Mouse (Mus musculus): ENCODE measurements around the gene Abcg5.

Abcg5 gene

GRCm38 (mm10) chr17:84682734-84683717 lies at the start of gene Abcg5:
Abcg5 (minus strand) TSS chr17:84683011.
- DNase-seq (ENCODE audit: low read depth, low spot score): no peak

DNA sequence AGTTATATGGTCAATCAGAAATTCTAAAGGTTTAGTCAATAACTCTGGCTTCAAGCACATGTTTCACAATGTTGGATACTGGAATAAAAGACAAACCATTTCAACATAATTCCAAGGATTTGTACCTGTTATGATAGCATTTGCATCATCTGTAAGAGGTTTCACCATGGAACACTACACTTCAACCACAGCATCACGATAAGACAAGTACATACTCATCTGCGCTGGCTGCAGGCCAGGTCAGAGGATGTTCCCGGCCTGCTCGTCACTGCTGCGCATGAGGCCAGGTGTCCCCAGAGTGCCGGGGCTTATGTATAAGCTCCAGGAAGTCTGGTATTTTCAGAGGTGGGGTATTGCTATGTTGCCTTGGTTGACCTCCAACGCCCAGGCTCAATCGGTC lies 49.8 kb upstream of the Abcg5 start:
- DNase-seq (ENCODE audit: low read depth, low spot score): no peak

DNA sequence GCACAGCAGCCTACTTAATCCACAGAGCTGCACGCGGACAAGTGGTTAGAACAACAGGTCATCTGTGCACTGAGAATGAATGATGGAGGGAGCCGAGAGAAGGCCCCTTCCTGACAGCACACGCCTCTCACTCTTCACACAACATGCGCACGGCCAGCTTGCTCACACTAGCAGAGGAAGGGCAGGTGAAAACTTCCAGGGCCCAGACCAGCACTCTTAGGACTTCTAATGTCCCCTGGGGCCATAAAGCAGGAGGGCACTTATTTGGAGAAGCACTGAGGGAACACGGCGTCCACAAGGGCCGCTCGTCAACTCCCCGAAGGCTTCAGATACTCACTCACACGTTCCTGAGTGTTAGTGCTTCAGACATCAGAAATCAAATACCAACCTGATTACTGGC lies 48.5 kb upstream of the Abcg5 start:
- no peak for DNase-seq (ENCODE audit: low read depth, low spot score)

DNA sequence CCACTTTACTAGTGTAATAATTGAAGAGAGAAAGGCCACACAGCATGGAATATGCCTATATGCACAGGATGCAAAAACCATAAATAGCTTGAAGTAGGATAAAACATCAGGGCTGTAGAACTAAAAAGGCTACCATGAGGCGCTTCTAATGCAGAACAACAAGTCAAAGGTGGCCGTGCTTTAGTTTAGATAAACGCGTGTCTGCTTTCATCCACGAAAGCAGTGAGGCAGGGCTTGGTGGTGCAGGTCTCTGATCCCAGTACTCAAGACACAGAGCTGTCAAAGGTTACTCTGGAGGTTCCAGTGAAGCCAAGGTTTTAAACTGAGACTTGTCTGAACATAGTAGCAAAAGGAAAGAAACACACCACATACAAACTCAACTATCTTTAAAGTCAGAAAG lies 46.3 kb upstream of the Abcg5 start:
- no peak for DNase-seq (ENCODE audit: low read depth, low spot score)

DNA sequence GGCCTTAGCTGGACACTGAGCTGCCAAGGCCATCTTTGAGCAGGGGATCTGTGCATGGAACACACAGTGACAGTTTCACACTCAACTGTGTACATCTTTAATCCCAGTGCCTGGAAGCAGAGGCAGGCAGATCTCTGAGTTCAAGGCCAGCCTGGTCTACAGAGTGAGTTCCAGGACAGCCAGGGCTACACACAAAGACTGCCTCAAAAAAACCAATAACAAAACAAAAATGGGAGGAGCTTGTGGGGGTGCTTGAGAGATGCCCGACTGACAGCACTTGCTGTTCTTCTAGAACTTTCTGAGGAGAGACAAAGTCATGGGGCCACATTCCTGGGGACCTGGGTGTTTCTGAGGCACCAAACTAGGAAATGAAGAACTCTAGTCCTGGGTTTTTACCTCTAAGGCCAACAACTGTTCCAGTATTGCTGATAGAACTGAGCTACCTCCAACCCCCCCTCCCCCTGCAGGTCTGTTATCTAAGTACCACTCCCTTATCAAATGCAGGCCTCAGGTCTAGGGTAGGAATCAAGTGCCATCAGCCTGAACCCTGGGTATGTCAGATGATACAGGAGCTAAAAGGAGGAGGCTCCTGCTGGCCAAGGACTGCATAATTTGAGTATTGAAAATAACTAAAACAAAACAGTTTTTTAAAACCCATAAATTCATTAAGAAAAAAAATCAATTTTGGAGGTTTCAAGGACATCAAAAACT lies 45.5 kb upstream of the Abcg5 start:
- no peak for DNase-seq (ENCODE audit: low read depth, low spot score)

GRCm38 (mm10) chr17:84725163-84725562 lies 42.4 kb upstream of the Abcg5 start:
- no peak for DNase-seq (ENCODE audit: low read depth, low spot score)

- DNase-seq (ENCODE audit: low read depth, low spot score): no peak
Measured at GRCm38 (mm10) chr17:84724028-84724427, 41.2 kb upstream of the Abcg5 start.

- no peak for DNase-seq (ENCODE audit: low read depth, low spot score)
Measured at GRCm38 (mm10) chr17:84719105-84719504, 36.3 kb upstream of the Abcg5 start.

GRCm38 (mm10) chr17:84717416-84717815 lies 34.6 kb upstream of the Abcg5 start:
- DNase-seq (ENCODE audit: low read depth, low spot score): no peak

- DNase-seq (ENCODE audit: low read depth, low spot score): peak; percentile 24
Measured at GRCm38 (mm10) chr17:84716252-84716872, 33.6 kb upstream of the Abcg5 start.

DNA sequence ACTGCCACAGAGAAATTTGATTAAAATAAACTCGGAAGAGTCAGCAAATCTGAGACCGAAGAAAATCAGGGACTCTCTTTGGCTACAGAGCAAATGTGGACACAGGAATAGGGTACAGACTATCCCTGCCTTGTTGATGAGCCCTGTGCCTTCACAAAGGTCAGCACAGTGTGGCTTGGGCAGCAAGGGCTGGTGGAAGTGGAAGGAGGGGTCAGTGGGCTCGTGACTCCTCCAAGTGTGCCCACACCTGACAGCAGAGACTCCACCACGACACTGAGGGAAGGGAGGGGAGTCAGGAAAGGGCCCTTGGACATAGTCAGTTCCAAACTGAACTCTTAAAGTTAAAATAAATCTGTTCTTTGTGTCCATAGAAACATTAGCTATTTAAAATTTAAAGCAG lies 32.1 kb upstream of the Abcg5 start:
- DNase-seq (ENCODE audit: low read depth, low spot score): no peak

GRCm38 (mm10) chr17:84713563-84714164 lies 30.9 kb upstream of the Abcg5 start:
- no peak for DNase-seq (ENCODE audit: low read depth, low spot score)

DNA sequence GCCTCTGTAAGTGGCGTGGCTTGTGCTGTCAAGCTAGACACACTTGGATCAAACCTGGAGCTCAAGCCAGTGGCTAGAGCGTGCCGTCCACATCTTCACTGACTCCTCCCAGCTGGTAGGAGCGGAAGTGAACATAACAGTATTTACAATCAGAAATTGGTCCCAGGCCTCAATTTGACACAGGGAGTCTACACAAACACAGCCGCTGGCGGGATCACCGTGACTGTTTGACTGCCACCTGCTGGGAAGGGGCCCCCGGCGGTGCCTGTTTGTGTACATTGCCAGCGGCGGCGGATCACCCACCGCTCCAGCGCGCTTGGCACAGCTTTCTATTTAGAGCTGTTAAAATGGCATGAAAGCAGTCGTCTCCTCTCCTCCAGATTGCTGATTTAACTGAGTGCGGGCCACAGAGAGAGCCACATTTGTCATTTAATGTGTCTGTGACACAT lies 26.6 kb upstream of the Abcg5 start:
- DNase-seq (ENCODE audit: low read depth, low spot score): peak; percentile 44

DNA sequence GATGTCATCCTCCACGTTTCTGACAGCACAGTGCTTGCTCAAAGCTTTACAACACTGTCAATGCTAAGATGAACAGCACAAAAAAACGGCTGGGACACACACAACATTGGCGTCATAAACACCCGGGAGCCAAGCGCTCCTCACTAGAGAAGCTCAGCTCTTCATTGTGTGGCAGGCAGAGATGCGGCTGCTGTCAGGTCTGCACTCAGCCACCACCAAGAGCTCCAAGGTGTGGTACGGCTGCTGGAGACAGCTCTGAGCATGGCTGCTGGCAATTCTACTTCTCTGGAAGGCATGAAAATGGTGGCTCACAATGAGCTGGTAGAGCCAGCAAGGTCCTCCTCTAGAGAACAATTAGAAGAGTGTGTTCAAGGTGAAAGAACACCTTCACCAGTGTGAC lies 26.0 kb upstream of the Abcg5 start:
- no peak for DNase-seq (ENCODE audit: low read depth, low spot score)

GRCm38 (mm10) chr17:84707407-84707806 lies 24.6 kb upstream of the Abcg5 start:
- DNase-seq (ENCODE audit: low read depth, low spot score): peak; percentile 25

GRCm38 (mm10) chr17:84698727-84699126 lies 15.9 kb upstream of the Abcg5 start:
- peak; percentile 68 for DNase-seq (ENCODE audit: low read depth, low spot score)

GRCm38 (mm10) chr17:84696537-84696936 lies 13.7 kb upstream of the Abcg5 start:
- no peak for DNase-seq (ENCODE audit: low read depth, low spot score)

- no peak for DNase-seq (ENCODE audit: low read depth, low spot score)
Measured at GRCm38 (mm10) chr17:84693741-84694140, 10.9 kb upstream of the Abcg5 start.

- DNase-seq (ENCODE audit: low read depth, low spot score): no peak
Measured at GRCm38 (mm10) chr17:84690111-84690510, 7.3 kb upstream of the Abcg5 start.

- no peak for DNase-seq (ENCODE audit: low read depth, low spot score)
Measured at GRCm38 (mm10) chr17:84689316-84689715, 6.5 kb upstream of the Abcg5 start.

- DNase-seq (ENCODE audit: low read depth, low spot score): no peak
Measured at GRCm38 (mm10) chr17:84688834-84689233, 6.0 kb upstream of the Abcg5 start.

DNA sequence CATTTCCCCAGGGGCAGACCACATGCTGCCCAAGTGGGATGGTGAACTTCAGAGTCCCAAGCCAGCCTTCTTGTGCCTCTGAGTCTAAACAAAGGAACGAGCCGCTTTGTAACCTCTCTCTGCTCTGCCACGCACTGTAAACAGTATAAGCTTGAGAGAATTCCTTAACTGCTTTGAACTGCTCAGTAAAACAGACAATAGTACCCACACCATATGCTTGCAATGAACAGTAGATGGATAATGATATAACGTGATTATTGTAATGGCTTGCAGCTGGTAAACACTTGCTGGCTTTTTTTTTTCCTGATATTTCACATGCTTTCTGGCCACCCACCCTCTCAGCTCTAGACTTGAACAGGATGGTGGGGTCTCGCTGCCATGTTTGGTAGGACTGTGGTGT lies 5.2 kb upstream of the Abcg5 start:
- no peak for DNase-seq (ENCODE audit: low read depth, low spot score)
